Mouse (Mus musculus) E14TG2a.4 (cell line): ENCODE measurements around the gene Oxct2a.
"Not testable (repeated sequence)": the region's sequence is repeated elsewhere in the genome, so short reads cannot be mapped to it uniquely, and the experiment has no call there.

Experiments used
- H3K27me3 ChIP-seq: 2 replicates; pipeline ENCODE4 v1.6.1; 2014; ENCODE audit warnings: low read length, control low read depth; ENCODE audit not compliant: insufficient read depth
- H3K36me3 ChIP-seq: 2 replicates; pipeline ENCODE4 v1.6.1; 2014; ENCODE audit warnings: low read length, control low read depth; ENCODE audit not compliant: insufficient read depth
- H3K4me1 ChIP-seq: replicated peaks from 2 replicates; pipeline ENCODE4 v1.6.1; 2014; ENCODE audit warnings: low read depth, low read length, control low read depth
- H3K4me3 ChIP-seq: replicated peaks from 2 replicates; pipeline ENCODE4 v1.5.1; 2014; ENCODE audit warnings: mild to moderate bottlenecking, low read length
- H3K9me3 ChIP-seq: 2 replicates; pipeline ENCODE4 v1.6.1; 2014; ENCODE audit warnings: low read length, control low read depth
- CTCF ChIP-seq: conservative IDR thresholded peaks from 2 replicates; pipeline ENCODE4 v1.5.1; 2014; ENCODE audit warnings: low read length
- NANOG ChIP-seq: IDR thresholded peaks from 2 replicates; pipeline ENCODE4 v1.6.1; 2014; ENCODE audit warnings: borderline replicate concordance, low read length, mixed read lengths
- POU5F1 ChIP-seq: IDR thresholded peaks from 2 replicates; pipeline ENCODE4 v1.6.1; 2014; ENCODE audit warnings: low read length, borderline replicate concordance

Gene Oxct2a

GRCm38 (mm10) chr4:123292390-123292789, 31.0 kb downstream of the Oxct2a start:
- H3K36me3 ChIP-seq: peaks cover 100% of the 10 kb centered on the region
- no peak overlapping the region for H3K4me3 ChIP-seq
- H3K27me3 ChIP-seq: no peaks in the 10 kb centered on the region
- no peak for TF ChIP-seq POU5F1
- no peak for TF ChIP-seq CTCF
- no peak for TF ChIP-seq NANOG
- no peaks in the 10 kb centered on the region for H3K9me3 ChIP-seq
- peaks cover 70% of the 10 kb centered on the region for H3K4me1 ChIP-seq

- H3K27me3 ChIP-seq: no peaks in the 10 kb centered on the region
- H3K4me1 ChIP-seq: peaks cover 76% of the 10 kb centered on the region
- H3K9me3 ChIP-seq: no peaks in the 10 kb centered on the region
- peaks cover 100% of the 10 kb centered on the region for H3K36me3 ChIP-seq
- H3K4me3 ChIP-seq: no peak overlapping the region
- TF ChIP-seq POU5F1 (no peak), NANOG (no peak), CTCF (no peak)
These were observed 34.4 kb downstream of the Oxct2a start for GRCm38 (mm10) chr4:123289038-123289437.

DNA sequence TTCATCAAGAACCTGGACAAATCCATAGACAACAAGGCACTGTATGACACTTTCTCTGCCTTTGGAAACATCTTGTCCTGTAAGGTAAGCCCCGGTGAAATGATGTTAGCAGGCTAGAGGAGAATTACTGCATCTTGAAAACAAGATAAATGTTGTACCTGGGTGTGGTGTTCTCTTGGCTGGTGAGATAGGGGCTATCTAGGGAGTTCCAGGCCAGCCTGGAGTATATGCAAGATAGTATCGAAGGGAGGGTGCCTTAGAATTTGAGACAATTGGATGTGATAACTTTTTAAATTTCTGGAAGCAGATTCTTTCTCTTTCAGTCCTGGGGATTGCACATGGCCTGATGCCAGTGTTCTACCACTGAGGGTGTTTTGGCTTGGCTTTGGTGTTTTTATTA, 36.6 kb downstream of the Oxct2a start:
- H3K9me3 ChIP-seq: no peaks in the 10 kb centered on the region
- TF ChIP-seq POU5F1 (no peak), NANOG (no peak), CTCF (no peak)

GRCm38 (mm10) chr4:123284731-123285624, 38.5 kb downstream of the Oxct2a start:
- Histone ChIP-seq H3K9me3 (no peaks in the 10 kb centered on the region), H3K4me1 (peaks cover 66% of the 10 kb centered on the region), H3K36me3 (peaks cover 63% of the 10 kb centered on the region), H3K4me3 (peak overlapping the region; percentile 85), H3K27me3 (no peaks in the 10 kb centered on the region)
- TF ChIP-seq CTCF (no peak), NANOG (no peak), POU5F1 (no peak)

More for the DNA sequence above, 36.6 kb downstream of the Oxct2a start:
- Histone ChIP-seq H3K4me1 (peaks cover 74% of the 10 kb centered on the region), H3K36me3 (peaks cover 82% of the 10 kb centered on the region), H3K27me3 (no peaks in the 10 kb centered on the region), H3K4me3 (no peak overlapping the region)

DNA sequence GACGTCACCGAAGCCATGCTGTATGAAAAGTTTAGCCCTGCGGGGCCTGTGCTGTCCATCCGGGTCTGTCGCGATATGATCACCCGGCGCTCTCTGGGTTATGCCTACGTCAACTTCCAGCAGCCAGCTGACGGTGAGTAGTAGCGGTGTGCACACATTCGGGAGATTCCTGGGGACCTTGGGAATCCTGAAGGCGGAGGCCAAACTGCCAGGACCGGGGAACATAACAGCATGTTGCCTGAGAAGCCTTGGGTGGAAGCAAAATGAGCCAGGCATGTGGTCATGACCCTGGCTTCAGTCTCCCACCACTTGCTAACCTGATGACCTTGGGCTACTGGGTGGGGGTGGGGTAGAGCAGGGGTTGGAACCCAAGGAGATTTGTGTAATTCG, 39.8 kb downstream of the Oxct2a start:
- Histone ChIP-seq H3K4me3 (peak overlapping the region; percentile 85), H3K36me3 (peaks cover 50% of the 10 kb centered on the region), H3K4me1 (peaks cover 64% of the 10 kb centered on the region)
- not testable (repeated sequence) for H3K27me3 ChIP-seq, H3K9me3 ChIP-seq

GRCm38 (mm10) chr4:123282915-123283674, 40.3 kb downstream of the Oxct2a start:
- not testable (repeated sequence) for H3K27me3 ChIP-seq, H3K9me3 ChIP-seq
- H3K4me3 ChIP-seq: peak overlapping the region; percentile 85
- peaks cover 45% of the 10 kb centered on the region for H3K36me3 ChIP-seq
- peaks cover 61% of the 10 kb centered on the region for H3K4me1 ChIP-seq

- Histone ChIP-seq H3K27me3 (no peaks in the 10 kb centered on the region), H3K4me1 (peaks cover 61% of the 10 kb centered on the region), H3K36me3 (peaks cover 39% of the 10 kb centered on the region), H3K9me3 (no peaks in the 10 kb centered on the region), H3K4me3 (peak overlapping the region; percentile 85)
- TF ChIP-seq NANOG (no peak), POU5F1 (no peak), CTCF (peak; percentile 66)
These were observed 40.9 kb downstream of the Oxct2a start for GRCm38 (mm10) chr4:123282500-123282899.

DNA sequence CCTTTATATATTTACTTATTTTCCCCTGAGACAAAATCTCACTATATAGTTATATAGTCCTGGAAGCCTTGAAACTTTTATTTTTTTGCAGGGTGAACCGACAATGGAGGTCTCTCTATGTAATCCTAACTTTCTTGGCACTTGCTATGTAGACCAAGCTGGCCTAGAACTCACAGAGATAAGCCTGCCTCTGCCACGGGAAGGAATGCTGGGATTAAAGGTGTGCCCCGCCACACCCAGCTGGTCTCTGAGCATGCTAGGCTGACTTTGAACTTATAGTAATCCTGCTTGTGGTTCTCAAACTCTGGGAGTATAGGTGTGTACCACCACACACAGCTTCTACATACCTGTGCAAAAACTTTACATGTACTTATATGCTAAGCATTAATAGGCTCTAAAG, 43.3 kb downstream of the Oxct2a start:
- no peaks in the 10 kb centered on the region for H3K9me3 ChIP-seq
- no peak overlapping the region for H3K4me3 ChIP-seq
- H3K36me3 ChIP-seq: peaks cover 15% of the 10 kb centered on the region
- H3K4me1 ChIP-seq: peaks cover 43% of the 10 kb centered on the region
- H3K27me3 ChIP-seq: no peaks in the 10 kb centered on the region
- TF ChIP-seq POU5F1: no peak
- TF ChIP-seq CTCF: no peak
- TF ChIP-seq NANOG: no peak
